Mouse (Mus musculus): Measurements from ENCODE around the gene Clic3. TPM values are rescaled to one million over a fixed set of nuclear protein-coding genes. Genes with fewer than 3 reads are reported as not detected.

The Clic3 gene
- total RNA-seq, 1 experiment, result 1.5 TPM

DNA sequence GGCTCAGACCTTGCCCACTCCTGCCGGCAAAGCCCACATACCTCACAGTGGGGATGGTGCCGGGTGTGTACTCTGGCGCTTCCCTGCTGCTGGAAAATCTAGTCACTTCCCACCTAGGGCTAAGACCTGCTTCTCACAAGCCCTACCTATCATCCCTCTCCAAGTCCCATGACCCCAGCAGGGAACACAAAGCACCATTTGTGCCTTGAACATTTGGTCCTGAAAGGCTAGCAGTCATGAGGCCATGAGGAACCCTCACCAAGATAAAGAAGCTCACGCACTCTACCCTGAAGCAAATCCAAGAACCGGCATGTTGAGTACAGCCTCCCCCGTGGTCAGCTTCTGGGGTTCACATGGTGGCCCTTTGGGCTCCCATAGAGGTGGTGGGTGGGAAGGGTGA is 13.3 kb downstream of the Clic3 start, which contains the start of gene Ptgds:
Gene Ptgds (minus strand): TSS at position 78 of the 400 bp plus-strand sequence.
- H3K36me3 ChIP-seq (ENCODE audit: control insufficient read depth, insufficient read depth, low read length, poor library complexity, severe bottlenecking), result no peaks in the 10 kb centered on the region
- TF ChIP-seq ZC3H11A (IDR thresholded peaks at IDR 0.05; ENCODE audit: borderline replicate concordance, low read depth, low read length), result no peak
- no peak for TF ChIP-seq ZNF384 (IDR thresholded peaks at IDR 0.05; ENCODE audit: low read depth, low read length)
- in situ Hi-C loops (cut with MboI; ENCODE audit: low sequenced_read_pairs in 2 of 2, unreplicated experiment in 2 of 2), result no loop called here
- H3K27ac ChIP-seq (ENCODE audit: insufficient read depth, low read depth, low read length, poor library complexity, severe bottlenecking), result no peak within 1 kb of the TSS
- no peak within 1 kb of the TSS for H3K4me3 ChIP-seq (ENCODE audit: insufficient read depth in 1 of 2, low read depth in 1 of 2, low read length in 2 of 2, poor library complexity in 1 of 2, severe bottlenecking in 1 of 2)
- H3K9ac ChIP-seq (ENCODE audit: insufficient read depth, low read depth, low read length, poor library complexity, severe bottlenecking), result no peak within 1 kb of the TSS
- DNase-seq (ENCODE audit: low read depth, low spot score), result no peak
- no peaks in the 10 kb centered on the region for H3K9me3 ChIP-seq (ENCODE audit: control insufficient read depth, insufficient read depth, low read depth, low read length)
- H3K4me1 ChIP-seq (ENCODE audit: control insufficient read depth in 2 of 2, insufficient read depth in 2 of 2, low read length in 2 of 2, poor library complexity in 1 of 2), result no peaks in the 10 kb centered on the region

DNA sequence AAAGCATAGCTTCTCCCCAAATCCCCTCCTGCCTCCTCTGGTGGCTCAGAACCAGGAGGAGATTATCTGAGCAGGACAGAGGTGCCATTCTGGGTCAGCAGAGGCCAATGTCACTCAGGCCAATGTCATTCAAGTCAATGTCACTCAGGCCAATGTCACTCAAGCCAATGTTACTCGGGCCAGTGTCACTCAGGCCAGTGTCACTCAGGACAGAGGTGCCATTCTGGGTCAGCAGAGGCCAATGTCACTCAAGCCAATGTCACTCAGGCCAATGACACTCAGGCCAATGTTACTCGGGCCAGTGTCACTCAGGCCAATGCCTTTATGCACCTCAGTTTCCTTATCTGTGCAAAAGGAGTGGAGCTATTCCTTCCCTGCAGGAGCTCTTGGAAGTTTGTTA is 15.9 kb downstream of the Clic3 start:
- in situ Hi-C loops (cut with MboI; ENCODE audit: low sequenced_read_pairs in 2 of 2, unreplicated experiment in 2 of 2), result no loop called here
- no peak overlapping the region for H3K9ac ChIP-seq (ENCODE audit: insufficient read depth, low read depth, low read length, poor library complexity, severe bottlenecking)
- H3K36me3 ChIP-seq (ENCODE audit: control insufficient read depth, insufficient read depth, low read length, poor library complexity, severe bottlenecking), result no peaks in the 10 kb centered on the region
- no peak overlapping the region for H3K27ac ChIP-seq (ENCODE audit: insufficient read depth, low read depth, low read length, poor library complexity, severe bottlenecking)
- H3K4me3 ChIP-seq (ENCODE audit: insufficient read depth in 1 of 2, low read depth in 1 of 2, low read length in 2 of 2, poor library complexity in 1 of 2, severe bottlenecking in 1 of 2), result no peak overlapping the region
- no peaks in the 10 kb centered on the region for H3K9me3 ChIP-seq (ENCODE audit: control insufficient read depth, insufficient read depth, low read depth, low read length)
- no peak for TF ChIP-seq CHD2 (IDR thresholded peaks at IDR 0.05; ENCODE audit: low read depth, low read length)
- TF ChIP-seq ZNF384 (IDR thresholded peaks at IDR 0.05; ENCODE audit: low read depth, low read length), result no peak
- no peak for TF ChIP-seq MAFK (IDR thresholded peaks at IDR 0.05; ENCODE audit: insufficient read depth, low read depth, low read length)
- TF ChIP-seq HCFC1 (IDR thresholded peaks at IDR 0.05; ENCODE audit: borderline replicate concordance, insufficient read depth, low read length), result no peak
- TF ChIP-seq ZC3H11A (IDR thresholded peaks at IDR 0.05; ENCODE audit: borderline replicate concordance, low read depth, low read length), result no peak
- DNase-seq (ENCODE audit: low read depth, low spot score), result no peak
- H3K4me1 ChIP-seq (ENCODE audit: control insufficient read depth in 2 of 2, insufficient read depth in 2 of 2, low read length in 2 of 2, poor library complexity in 1 of 2), result no peaks in the 10 kb centered on the region

DNA sequence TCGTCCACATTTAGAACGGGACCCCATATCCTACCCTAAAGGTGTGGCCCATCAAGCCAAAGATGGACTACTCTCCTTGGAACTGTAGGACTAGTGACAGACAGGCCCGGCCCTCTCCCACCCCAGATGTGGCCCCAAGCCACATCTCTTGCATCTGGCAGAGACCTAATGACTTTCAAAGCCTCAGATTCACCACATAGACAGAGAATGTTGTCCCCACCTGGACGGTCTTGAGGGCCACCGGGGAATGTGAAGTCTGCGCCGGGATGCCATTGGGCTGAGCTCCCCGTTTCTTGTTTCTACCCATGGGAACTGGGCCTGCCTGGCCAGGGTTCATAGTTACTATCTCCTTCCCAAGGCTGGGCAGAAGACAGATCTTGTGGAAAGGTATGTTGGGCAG is 20.9 kb downstream of the Clic3 start:
- no peaks in the 10 kb centered on the region for H3K36me3 ChIP-seq (ENCODE audit: control insufficient read depth, insufficient read depth, low read length, poor library complexity, severe bottlenecking)
- no peaks in the 10 kb centered on the region for H3K4me1 ChIP-seq (ENCODE audit: control insufficient read depth in 2 of 2, insufficient read depth in 2 of 2, low read length in 2 of 2, poor library complexity in 1 of 2)
- no peak overlapping the region for H3K4me3 ChIP-seq (ENCODE audit: insufficient read depth in 1 of 2, low read depth in 1 of 2, low read length in 2 of 2, poor library complexity in 1 of 2, severe bottlenecking in 1 of 2)
- in situ Hi-C loops (cut with MboI; ENCODE audit: low sequenced_read_pairs in 2 of 2, unreplicated experiment in 2 of 2), result no loop called here
- H3K27ac ChIP-seq (ENCODE audit: insufficient read depth, low read depth, low read length, poor library complexity, severe bottlenecking), result no peak overlapping the region
- no peak for DNase-seq (ENCODE audit: low read depth, low spot score)
- TF ChIP-seq CHD2 (IDR thresholded peaks at IDR 0.05; ENCODE audit: low read depth, low read length) (no peak), MAFK (IDR thresholded peaks at IDR 0.05; ENCODE audit: insufficient read depth, low read depth, low read length) (no peak), ZC3H11A (IDR thresholded peaks at IDR 0.05; ENCODE audit: borderline replicate concordance, low read depth, low read length) (no peak), ZNF384 (IDR thresholded peaks at IDR 0.05; ENCODE audit: low read depth, low read length) (no peak), HCFC1 (IDR thresholded peaks at IDR 0.05; ENCODE audit: borderline replicate concordance, insufficient read depth, low read length) (no peak)
- H3K9me3 ChIP-seq (ENCODE audit: control insufficient read depth, insufficient read depth, low read depth, low read length), result no peaks in the 10 kb centered on the region
- H3K9ac ChIP-seq (ENCODE audit: insufficient read depth, low read depth, low read length, poor library complexity, severe bottlenecking), result no peak overlapping the region

DNA sequence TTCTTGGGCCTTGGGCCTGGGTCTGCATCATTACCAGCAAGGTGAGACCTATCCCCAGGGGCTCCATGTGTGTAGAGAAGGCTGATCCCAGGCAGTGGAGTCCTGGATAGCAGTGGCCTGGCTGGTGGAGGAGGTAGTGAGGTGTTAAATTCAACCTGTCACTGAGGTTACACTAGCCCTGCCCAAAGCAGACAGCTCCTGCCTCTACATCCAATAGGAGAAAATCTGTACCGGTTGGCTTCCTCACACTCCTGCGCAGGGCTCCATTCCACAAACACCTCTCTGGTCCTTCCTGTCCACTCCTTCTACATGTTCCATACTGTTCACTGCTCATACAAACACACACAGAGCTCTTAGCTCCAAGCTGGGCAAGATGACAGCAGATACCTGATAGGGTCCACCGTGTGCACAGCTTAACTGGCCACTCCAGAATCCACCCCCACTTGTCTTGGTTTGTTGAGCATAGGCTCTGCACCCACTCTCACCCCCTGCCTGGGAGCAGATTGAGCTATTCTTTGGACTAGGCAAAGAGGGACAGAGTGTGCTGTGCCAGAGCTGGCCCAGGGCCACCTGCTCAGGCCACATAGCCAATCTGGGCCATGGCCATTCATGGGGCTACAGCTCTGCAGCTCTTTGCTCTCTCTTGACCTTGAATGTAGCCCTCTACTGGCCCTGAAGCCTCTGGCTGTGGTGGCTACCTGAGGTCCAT is 21.5 kb downstream of the Clic3 start:
- in situ Hi-C loops (cut with MboI; ENCODE audit: low sequenced_read_pairs in 2 of 2, unreplicated experiment in 2 of 2), result no loop called here
- no peaks in the 10 kb centered on the region for H3K36me3 ChIP-seq (ENCODE audit: control insufficient read depth, insufficient read depth, low read length, poor library complexity, severe bottlenecking)
- H3K9ac ChIP-seq (ENCODE audit: insufficient read depth, low read depth, low read length, poor library complexity, severe bottlenecking), result no peak overlapping the region
- H3K4me3 ChIP-seq (ENCODE audit: insufficient read depth in 1 of 2, low read depth in 1 of 2, low read length in 2 of 2, poor library complexity in 1 of 2, severe bottlenecking in 1 of 2), result no peak overlapping the region
- TF ChIP-seq HCFC1 (IDR thresholded peaks at IDR 0.05; ENCODE audit: borderline replicate concordance, insufficient read depth, low read length) (no peak), ZNF384 (IDR thresholded peaks at IDR 0.05; ENCODE audit: low read depth, low read length) (no peak), ZC3H11A (IDR thresholded peaks at IDR 0.05; ENCODE audit: borderline replicate concordance, low read depth, low read length) (no peak)
- no peaks in the 10 kb centered on the region for H3K9me3 ChIP-seq (ENCODE audit: control insufficient read depth, insufficient read depth, low read depth, low read length)
- no peaks in the 10 kb centered on the region for H3K4me1 ChIP-seq (ENCODE audit: control insufficient read depth in 2 of 2, insufficient read depth in 2 of 2, low read length in 2 of 2, poor library complexity in 1 of 2)
- DNase-seq (ENCODE audit: low read depth, low spot score), result no peak
- no peak overlapping the region for H3K27ac ChIP-seq (ENCODE audit: insufficient read depth, low read depth, low read length, poor library complexity, severe bottlenecking)

All from ES-E14 (cell line).